Mouse (Mus musculus) hindbrain, embryonic 12.5 days (tissue): ENCODE data around the gene Flt3l. TPM values are rescaled to one million over a fixed set of nuclear protein-coding genes. Genes with fewer than 3 reads are reported as not detected.

Experiments
- ATAC-seq: fragments of 200-750 bp; cut with Nextera tagmentation; 2 replicates; pipeline ENCODE4 v1.8.0; 2017; ENCODE audit warnings: moderate TSS enrichment; ENCODE audit not compliant: low FRiP score
- H3K27ac ChIP-seq: fragments of 300-500 bp; sonication (generic); 2 replicates; pipeline ENCODE4 v1.5.1; 2016; ENCODE audit warnings: mild to moderate bottlenecking
- H3K27me3 ChIP-seq: fragments of 300-500 bp; sonication (generic); 2 replicates; pipeline ENCODE4 v1.6.1; 2016; ENCODE audit warnings: mild to moderate bottlenecking
- H3K36me3 ChIP-seq: fragments of 300-500 bp; sonication (generic); 2 replicates; pipeline ENCODE4 v1.6.1; 2016; ENCODE audit warnings: mild to moderate bottlenecking
- H3K4me1 ChIP-seq: fragments of 300-500 bp; sonication (generic); 2 replicates; pipeline ENCODE4 v1.6.1; 2016
- H3K4me2 ChIP-seq: fragments of 300-500 bp; sonication (generic); replicated peaks from 2 replicates; pipeline ENCODE4 v1.6.1; 2016; ENCODE audit warnings: mild to moderate bottlenecking
- H3K4me3 ChIP-seq: fragments of 300-500 bp; sonication (generic); 2 replicates; pipeline ENCODE4 v1.5.1; 2016; ENCODE audit warnings: mild to moderate bottlenecking
- H3K9ac ChIP-seq: fragments of 300-500 bp; sonication (generic); 2 replicates; pipeline ENCODE4 v1.6.1; 2016; ENCODE audit warnings: mild to moderate bottlenecking, moderate library complexity
- H3K9me3 ChIP-seq: fragments of 300-500 bp; sonication (generic); replicated peaks from 2 replicates; pipeline ENCODE4 v1.6.1; 2016; ENCODE audit warnings: mild to moderate bottlenecking
- WGBS: fragments of 180-500 bp; shearing (Covaris S2); methylation state at CpG from one replicate; pipeline ENCODE4 v1.1.7; 2016; 5-methylcytosine and 5-hydroxymethylcytosine counted together
- polyA plus RNA-seq: library from polyadenylated mRNA; unstranded; fragments of >200 nt; fragmentation: Nextera tagmentation; extraction: Ambion mirVana; gene quantifications from 2 replicates; pipeline ENCODE4 v1.2.1, GENCODE M21; 2016

Gene Flt3l
- 0.52 and 1.6 TPM in 2 replicates for polyA plus RNA-seq

- Histone ChIP-seq H3K27me3 (peaks cover 30% of the 10 kb centered on the region), H3K4me1 (peaks cover 13% of the 10 kb centered on the region), H3K27ac (0 out of 2 replicates have a peak within 1 kb of the TSS, but pooled peaks have one; percentile 12), H3K4me3 (peak within 1 kb of the TSS; percentile 43), H3K4me2 (peak within 1 kb of the TSS; percentile 71), H3K9ac (peak within 1 kb of the TSS; percentile 62), H3K9me3 (no peaks in the 10 kb centered on the region), H3K36me3 (no peaks in the 10 kb centered on the region)
- peak; percentile 74 for ATAC-seq
- WGBS: 4% methylated on average over 29 of the region's 29 CpGs
Measured at GRCm38 (mm10) chr7:45135993-45136567, at the start of gene Flt3l, which contains the start of gene Gm45713. TSS of gene Flt3l (minus strand) at chr7:45136432. TSS of gene Gm45713 (minus strand) at chr7:45136231.

DNA sequence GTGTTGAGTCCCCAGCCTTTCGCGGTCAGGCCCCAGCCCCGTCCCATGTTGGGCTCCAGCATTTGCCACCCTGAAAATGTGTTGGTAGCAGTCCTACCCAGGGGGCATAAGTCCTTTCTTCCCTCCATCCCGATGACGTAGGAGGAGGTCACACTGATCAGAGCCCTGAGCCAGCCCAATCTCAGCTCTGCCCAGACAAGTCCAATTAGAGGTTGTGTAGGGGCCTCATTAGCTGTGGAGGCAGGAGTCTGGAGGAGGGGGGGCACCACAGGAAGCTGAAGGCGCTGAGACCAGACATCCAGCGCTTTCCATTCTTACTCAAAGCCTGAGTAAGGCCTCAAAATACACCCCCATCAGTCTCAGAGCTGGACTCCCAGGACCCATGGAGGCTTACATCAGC lies 49.7 kb upstream of the Flt3l start:
- 72% methylated on average over 7 of the region's 7 CpGs for WGBS

GRCm38 (mm10) chr7:45183672-45184071 lies 47.4 kb upstream of the Flt3l start:
- Histone ChIP-seq H3K27me3 (peaks cover 93% of the 10 kb centered on the region), H3K9ac (no peak overlapping the region), H3K9me3 (no peaks in the 10 kb centered on the region), H3K4me2 (no peak overlapping the region), H3K4me3 (no peak overlapping the region), H3K36me3 (no peaks in the 10 kb centered on the region), H3K4me1 (peaks cover 24% of the 10 kb centered on the region), H3K27ac (no peak overlapping the region)
- WGBS: 75% methylated on average over 7 of the region's 7 CpGs
- ATAC-seq: no peak

More for the DNA sequence above, 49.7 kb upstream of the Flt3l start:
- Histone ChIP-seq H3K27me3 (peaks cover 87% of the 10 kb centered on the region), H3K4me1 (peaks cover 22% of the 10 kb centered on the region), H3K4me2 (no peak overlapping the region), H3K9ac (no peak overlapping the region), H3K4me3 (no peak overlapping the region), H3K27ac (no peak overlapping the region), H3K9me3 (no peaks in the 10 kb centered on the region), H3K36me3 (no peaks in the 10 kb centered on the region)
- no peak for ATAC-seq

DNA sequence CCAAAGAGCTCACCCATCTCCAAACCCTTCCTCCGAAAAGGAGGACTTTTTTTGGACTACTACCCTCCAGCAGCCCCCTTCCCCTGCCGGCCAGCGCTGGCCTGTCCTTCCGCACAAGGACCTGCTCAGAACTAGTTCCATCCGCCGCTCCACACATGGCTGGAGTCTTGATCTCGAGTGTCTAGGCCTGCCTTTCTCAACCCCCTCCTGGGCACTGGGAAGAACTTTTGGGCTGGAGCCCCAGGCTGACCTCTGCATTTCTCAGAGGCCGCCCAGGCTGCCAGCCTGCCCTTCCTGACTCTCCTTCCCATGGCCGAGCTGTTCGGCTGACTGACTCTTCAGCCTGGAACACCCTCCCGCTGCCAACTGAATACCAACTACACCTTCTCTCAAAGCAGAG lies 46.4 kb upstream of the Flt3l start:
- Histone ChIP-seq H3K4me3 (peak overlapping the region; percentile 24), H3K27ac (no peak overlapping the region), H3K9me3 (no peaks in the 10 kb centered on the region), H3K4me2 (peak overlapping the region; percentile 51), H3K4me1 (peaks cover 22% of the 10 kb centered on the region), H3K27me3 (peaks cover 94% of the 10 kb centered on the region), H3K36me3 (no peaks in the 10 kb centered on the region), H3K9ac (peak overlapping the region; percentile 49; the same call in 1 of the 2 replicates)
- ATAC-seq: no peak; the same call in 1 of the 2 replicates
- WGBS: 17% methylated on average over 11 of the region's 11 CpGs

- Histone ChIP-seq H3K27ac (no peak overlapping the region), H3K27me3 (peaks cover 98% of the 10 kb centered on the region), H3K9ac (peak overlapping the region; percentile 49; the same call in 1 of the 2 replicates), H3K9me3 (no peaks in the 10 kb centered on the region), H3K4me3 (peak overlapping the region; percentile 24), H3K4me2 (peak overlapping the region; percentile 51), H3K36me3 (no peaks in the 10 kb centered on the region), H3K4me1 (peaks cover 22% of the 10 kb centered on the region)
- 1% methylated on average over 34 of the region's 34 CpGs for WGBS
- ATAC-seq: peak; percentile 85
Measured at GRCm38 (mm10) chr7:45182199-45182601, 46.0 kb upstream of the Flt3l start.

GRCm38 (mm10) chr7:45181540-45181939 lies 45.3 kb upstream of the Flt3l start:
- 7% methylated on average over 32 of the region's 35 CpGs for WGBS
- H3K4me1 ChIP-seq: peaks cover 22% of the 10 kb centered on the region
- H3K27ac ChIP-seq: no peak overlapping the region
- H3K9ac ChIP-seq: peak overlapping the region; percentile 35; the same call in 1 of the 2 replicates
- peak overlapping the region; percentile 51 for H3K4me2 ChIP-seq
- no peak for ATAC-seq
- H3K4me3 ChIP-seq: peak overlapping the region; percentile 24
- H3K36me3 ChIP-seq: no peaks in the 10 kb centered on the region
- no peaks in the 10 kb centered on the region for H3K9me3 ChIP-seq
- H3K27me3 ChIP-seq: peaks cover 98% of the 10 kb centered on the region

DNA sequence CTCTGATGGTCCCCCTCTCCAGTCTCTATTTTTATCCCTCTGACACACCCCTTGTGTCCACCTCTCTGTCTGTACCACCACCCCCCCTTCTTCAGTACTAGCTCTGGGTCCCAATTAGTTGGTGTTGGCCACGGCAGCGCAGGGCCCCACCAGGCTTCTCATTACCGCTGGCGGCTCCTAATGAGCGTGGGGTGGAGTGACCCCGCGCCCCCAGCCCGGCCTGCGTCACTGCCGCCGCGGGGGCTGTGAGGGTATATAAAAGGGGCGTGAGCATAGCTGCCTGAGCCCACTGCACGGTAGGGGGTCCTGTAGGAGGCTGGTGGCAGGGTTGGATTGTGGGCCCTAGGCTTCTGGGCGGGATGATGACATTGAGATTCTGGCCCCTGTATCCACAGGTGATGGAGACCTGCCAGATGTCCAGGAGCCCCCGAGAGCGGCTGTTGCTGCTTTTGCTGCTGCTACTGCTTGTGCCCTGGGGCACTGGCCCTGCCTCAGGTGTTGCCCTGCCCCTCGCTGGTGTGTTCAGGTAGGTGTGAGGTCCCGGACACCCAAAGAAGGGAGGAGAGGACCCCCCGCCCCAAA lies 44.8 kb upstream of the Flt3l start, which contains the start of gene Pth2:
Pth2 (plus strand) TSS at position 100 of the 582 bp plus-strand sequence.
- WGBS: 22% methylated on average over 20 of the region's 20 CpGs
- H3K4me2 ChIP-seq: peak within 1 kb of the TSS; percentile 51
- H3K9me3 ChIP-seq: no peaks in the 10 kb centered on the region
- H3K36me3 ChIP-seq: no peaks in the 10 kb centered on the region
- no peak for ATAC-seq
- peaks cover 99% of the 10 kb centered on the region for H3K27me3 ChIP-seq
- H3K27ac ChIP-seq: no peak within 1 kb of the TSS
- H3K4me1 ChIP-seq: peaks cover 28% of the 10 kb centered on the region
- peak within 1 kb of the TSS; percentile 35; the same call in 1 of the 2 replicates for H3K9ac ChIP-seq
- H3K4me3 ChIP-seq: peak within 1 kb of the TSS; percentile 24

DNA sequence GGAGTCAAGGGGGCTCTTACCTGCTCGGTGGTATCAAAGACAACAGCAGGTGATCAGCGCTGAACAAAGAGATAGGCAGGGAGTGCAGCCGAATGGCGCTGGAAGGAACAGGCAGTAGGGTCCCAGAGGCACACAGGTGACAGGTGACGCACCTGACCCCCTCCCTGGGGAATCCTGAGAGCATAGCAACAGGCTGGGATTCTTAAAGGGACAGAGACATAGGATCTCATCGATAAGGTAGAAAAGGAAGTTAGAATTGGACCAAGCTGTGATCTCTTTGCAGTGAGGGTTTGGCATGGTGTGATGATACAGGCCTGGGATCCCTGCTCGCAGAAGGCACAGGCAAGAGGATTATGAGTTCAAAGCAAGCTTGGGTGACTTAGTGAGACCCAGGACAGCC lies 43.2 kb upstream of the Flt3l start, which contains the start of gene Gfy:
Gfy (minus strand) TSS at position 101 of the 400 bp plus-strand sequence.
- H3K4me3 ChIP-seq: no peak within 1 kb of the TSS
- H3K9me3 ChIP-seq: no peaks in the 10 kb centered on the region
- no peak within 1 kb of the TSS for H3K9ac ChIP-seq
- 26% methylated on average over 7 of the region's 7 CpGs for WGBS
- no peak for ATAC-seq
- no peak within 1 kb of the TSS for H3K27ac ChIP-seq
- peaks cover 31% of the 10 kb centered on the region for H3K4me1 ChIP-seq
- no peak within 1 kb of the TSS for H3K4me2 ChIP-seq
- peaks cover 100% of the 10 kb centered on the region for H3K27me3 ChIP-seq
- no peaks in the 10 kb centered on the region for H3K36me3 ChIP-seq

DNA sequence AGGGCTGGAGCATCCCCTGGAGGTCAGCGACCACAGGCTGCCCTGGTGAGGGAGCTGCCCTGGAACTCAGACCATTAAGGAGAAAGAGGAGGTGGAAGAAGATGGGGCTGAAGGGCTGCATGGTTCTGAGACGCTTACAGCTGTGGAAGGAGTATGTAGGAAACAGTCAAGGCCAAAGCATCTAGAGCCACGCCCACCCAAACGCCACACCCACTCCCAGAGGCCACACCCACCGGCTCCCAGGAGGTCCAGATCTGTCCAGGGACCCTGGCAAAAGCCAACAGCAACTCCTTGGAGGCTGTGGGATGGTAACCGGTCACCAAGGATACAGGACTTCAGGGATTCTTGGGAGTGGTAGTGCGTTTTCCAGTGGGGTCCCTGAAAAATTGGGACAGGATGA lies 42.3 kb upstream of the Flt3l start:
- Histone ChIP-seq H3K4me2 (no peak overlapping the region), H3K9me3 (no peaks in the 10 kb centered on the region), H3K36me3 (no peaks in the 10 kb centered on the region), H3K9ac (no peak overlapping the region), H3K27me3 (peaks cover 98% of the 10 kb centered on the region), H3K4me1 (peaks cover 30% of the 10 kb centered on the region), H3K27ac (no peak overlapping the region), H3K4me3 (no peak overlapping the region)
- WGBS: 29% methylated on average over 7 of the region's 7 CpGs
- no peak for ATAC-seq

GRCm38 (mm10) chr7:45176356-45176755 lies 40.1 kb upstream of the Flt3l start:
- Histone ChIP-seq H3K4me2 (peak overlapping the region; percentile 25), H3K27me3 (peaks cover 97% of the 10 kb centered on the region), H3K4me1 (peaks cover 22% of the 10 kb centered on the region), H3K27ac (no peak overlapping the region), H3K9ac (no peak overlapping the region), H3K4me3 (peak overlapping the region; percentile 10; the same call in 1 of the 2 replicates), H3K9me3 (no peaks in the 10 kb centered on the region), H3K36me3 (no peaks in the 10 kb centered on the region)
- ATAC-seq: no peak
- WGBS: 3% methylated on average over 31 of the region's 31 CpGs

- 1% methylated on average over 23 of the region's 23 CpGs for whole genome bisulfite sequencing
- H3K9ac ChIP-seq: no peak overlapping the region
- no peak for ATAC-seq
- H3K4me2 ChIP-seq: peak overlapping the region; percentile 25
- no peaks in the 10 kb centered on the region for H3K9me3 ChIP-seq
- H3K27ac ChIP-seq: no peak overlapping the region
- no peaks in the 10 kb centered on the region for H3K36me3 ChIP-seq
- H3K4me1 ChIP-seq: peaks cover 17% of the 10 kb centered on the region
- H3K4me3 ChIP-seq: peak overlapping the region; percentile 10; the same call in 1 of the 2 replicates
- peaks cover 96% of the 10 kb centered on the region for H3K27me3 ChIP-seq
Measured at GRCm38 (mm10) chr7:45175929-45176328, 39.7 kb upstream of the Flt3l start.

- no peak overlapping the region for H3K9ac ChIP-seq
- no peak overlapping the region for H3K4me2 ChIP-seq
- WGBS: under 1% methylated on average over 13 of the region's 13 CpGs
- H3K36me3 ChIP-seq: no peaks in the 10 kb centered on the region
- H3K9me3 ChIP-seq: peaks cover under 1% of the 10 kb centered on the region; the same call in 1 of the 2 replicates
- no peak overlapping the region for H3K27ac ChIP-seq
- H3K4me1 ChIP-seq: peaks cover 16% of the 10 kb centered on the region
- no peak for ATAC-seq
- H3K4me3 ChIP-seq: 0 out of 2 replicates have a peak overlapping the region, but pooled peaks have one; percentile 10
- H3K27me3 ChIP-seq: peaks cover 96% of the 10 kb centered on the region
Measured at GRCm38 (mm10) chr7:45175398-45175797, 39.2 kb upstream of the Flt3l start.
